Mouse (Mus musculus) layer of hippocampus, adult 18-20 months (tissue): ENCODE measurements around the gene Cdh6. TPM values are rescaled to one million over a fixed set of nuclear protein-coding genes. Genes with fewer than 3 reads are reported as not detected.

Experiments used
- DNase-seq, 2 experiments: peaks; one replicate each; pipeline ENCODE4 v3.0.0; 2022; ENCODE audit warnings: low spot score in 2 of 2
- total RNA-seq, 2 experiments: library from RNA; stranded (reverse); gene quantifications; 2 replicates each; pipeline ENCODE4 v1.2.3; 2021

Gene Cdh6
- total RNA-seq, 2 experiments from 2014 or later: 5.5 to 5.6 TPM

GRCm38 (mm10) chr15:13067429-13068212, 105.9 kb downstream of the Cdh6 start:
- DNase-seq: no peak

GRCm38 (mm10) chr15:13066765-13067164, 106.7 kb downstream of the Cdh6 start:
- no peak for DNase-seq

GRCm38 (mm10) chr15:13063633-13064032, 109.8 kb downstream of the Cdh6 start:
- no peak for DNase-seq

GRCm38 (mm10) chr15:13057728-13058127, 115.7 kb downstream of the Cdh6 start:
- no peak for DNase-seq

GRCm38 (mm10) chr15:13057302-13057701, 116.2 kb downstream of the Cdh6 start:
- no peak for DNase-seq

GRCm38 (mm10) chr15:13047910-13048309, 125.6 kb downstream of the Cdh6 start:
- DNase-seq: peak in 1 of 2 experiments; percentile 56

- DNase-seq: no peak
Observed at GRCm38 (mm10) chr15:13034436-13034835, 139.0 kb downstream of the Cdh6 start.

GRCm38 (mm10) chr15:13030641-13031040, 142.8 kb downstream of the Cdh6 start:
- DNase-seq: no peak

- no peak for DNase-seq
Observed at GRCm38 (mm10) chr15:13027513-13027912, 146.0 kb downstream of the Cdh6 start.

GRCm38 (mm10) chr15:13016756-13017357, 156.6 kb downstream of the Cdh6 start:
- DNase-seq: no peak

- DNase-seq: no peak
Observed at GRCm38 (mm10) chr15:13008803-13009202, 164.7 kb downstream of the Cdh6 start.

GRCm38 (mm10) chr15:13005934-13006333, 167.5 kb downstream of the Cdh6 start:
- no peak for DNase-seq

GRCm38 (mm10) chr15:13001549-13001948, 171.9 kb downstream of the Cdh6 start:
- no peak for DNase-seq

- DNase-seq: no peak
Observed at GRCm38 (mm10) chr15:12994563-12995359, 178.7 kb downstream of the Cdh6 start.
